Mouse (Mus musculus) testis, adult 2 months (tissue): ENCODE measurements around the gene Slc29a3.

Experiments used
- CTCF ChIP-seq: fragments of 200-500 bp; IDR thresholded peaks from 2 replicates; pipeline ENCODE4 v1.5.1; 2012; ENCODE audit warnings: low read depth, mild to moderate bottlenecking, inconsistent platforms, low read length, moderate library complexity; ENCODE audit not compliant: control insufficient read depth, insufficient read depth, insufficient replicate concordance
- POLR2A ChIP-seq: fragments of 200-500 bp; IDR thresholded peaks from 2 replicates; pipeline ENCODE4 v1.6.1; 2012; ENCODE audit warnings: low read depth, mild to moderate bottlenecking, inconsistent platforms, low read length, moderate library complexity; ENCODE audit not compliant: control insufficient read depth

DNA sequence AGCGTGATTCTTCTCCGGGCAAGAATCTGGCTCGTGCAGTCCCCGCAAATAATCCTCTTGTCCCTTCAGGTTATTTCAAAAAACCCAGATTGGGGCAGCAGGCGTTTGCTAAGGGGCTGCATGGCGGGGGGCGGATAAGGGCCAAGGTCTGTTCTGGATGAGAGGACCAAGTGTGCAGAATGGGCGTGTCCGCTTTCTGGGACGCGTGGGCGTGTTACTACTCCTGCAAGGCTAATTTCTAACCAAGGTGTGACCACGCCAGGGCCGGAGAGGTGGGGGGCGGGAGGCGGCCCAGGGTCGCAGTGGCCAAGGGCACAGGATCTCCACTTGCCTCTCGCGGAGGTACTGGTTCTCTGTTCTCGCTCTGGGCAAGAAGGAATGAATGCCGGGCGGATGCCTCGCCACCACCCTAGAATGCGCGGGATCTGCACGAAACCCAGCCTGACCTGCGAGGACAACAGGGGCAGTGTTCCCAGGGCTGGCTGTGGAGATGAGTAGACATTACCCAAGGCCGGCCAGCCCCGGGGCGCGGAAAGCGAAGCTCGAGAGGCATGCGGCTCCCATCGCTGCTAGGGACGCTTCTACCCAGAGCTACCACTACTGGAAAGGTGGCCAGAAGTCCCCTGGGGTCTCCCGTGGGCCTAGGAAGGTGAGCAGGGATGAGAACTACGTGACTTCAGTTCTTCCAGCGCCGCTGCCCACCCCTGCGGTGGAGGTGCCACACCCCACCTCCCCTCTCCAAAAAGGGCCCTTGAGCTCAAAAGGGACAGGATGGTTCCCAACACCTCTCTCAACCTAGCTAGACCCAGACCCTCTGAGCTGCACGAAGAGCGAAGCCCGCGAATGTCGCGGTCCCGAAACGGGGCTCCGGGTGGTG, 66.6 kb downstream of the Slc29a3 start:
- TF ChIP-seq CTCF (no peak), POLR2A (no peak)
